Mouse (Mus musculus): ENCODE measurements at regions not wholly inside any gene's neighbourhood (a gene's known extent, or its start where the extent isn't known, plus 50 kb on each side); places are given as distances from the start of the nearest gene placed in this dataset.
"Not testable (repeated sequence)": the region's sequence is repeated elsewhere in the genome, so short reads cannot be mapped to it uniquely, and the experiment has no call there.

DNA sequence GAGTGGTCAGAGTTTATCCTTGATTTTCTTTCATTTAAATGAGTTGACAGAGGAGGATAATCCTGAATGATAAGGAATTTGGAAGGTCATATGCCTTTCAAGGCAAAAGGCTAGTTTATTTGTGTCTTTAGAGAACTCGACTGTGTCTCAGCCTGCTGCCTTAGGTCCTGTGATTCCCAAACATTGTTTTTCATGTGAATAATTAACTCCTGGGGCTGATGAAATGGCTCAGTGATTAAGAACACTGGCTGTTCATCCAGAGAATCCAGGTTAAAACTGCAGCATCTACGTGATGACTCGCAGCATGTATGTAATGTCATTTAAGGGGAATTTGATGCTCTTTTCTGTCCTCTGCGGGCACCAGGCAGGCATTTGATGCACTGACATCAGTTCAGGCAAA is 1004.2 kb downstream of the Adgrl3 start:
- no peak for ATAC-seq (ENCODE audit: low read depth)
- WGBS = 30% methylated on average over 4 of the region's 4 CpGs
- no peak overlapping the region for H3K9ac ChIP-seq
- no peak overlapping the region for H3K27ac ChIP-seq (replicated peaks)
- H3K27me3 ChIP-seq = no peaks in the 10 kb centered on the region
- H3K36me3 ChIP-seq = no peaks in the 10 kb centered on the region
- peaks cover 8% of the 10 kb centered on the region; the same call in 1 of the 2 replicates for H3K4me1 ChIP-seq (replicated peaks)
- H3K9me3 ChIP-seq = no peaks in the 10 kb centered on the region
- H3K4me3 ChIP-seq = no peak overlapping the region
- H3K4me2 ChIP-seq = no peak overlapping the region

DNA sequence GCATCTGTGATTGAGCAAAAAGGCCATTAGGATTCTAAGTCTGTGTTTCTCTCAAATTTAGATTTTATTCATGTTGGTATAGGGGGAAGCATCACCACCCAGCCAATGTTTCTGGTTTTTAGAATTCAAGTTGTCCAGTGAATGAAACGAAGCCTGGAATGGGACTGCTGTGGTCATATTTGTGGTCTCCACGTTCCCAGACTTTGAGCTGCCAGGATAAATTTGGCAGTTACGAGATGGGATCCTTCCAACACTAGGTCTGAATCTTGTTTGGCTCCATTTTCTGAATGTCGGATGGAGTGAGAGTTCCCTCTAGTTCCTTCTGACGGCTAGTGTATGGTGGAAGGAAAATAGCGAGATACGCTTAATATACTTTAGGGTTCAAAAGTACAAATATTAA is 1014.8 kb downstream of the Adgrl3 start:
- Histone ChIP-seq H3K27me3 (no peaks in the 10 kb centered on the region), H3K9ac (no peak overlapping the region), H3K27ac (replicated peaks) (no peak overlapping the region), H3K4me1 (replicated peaks) (no peaks in the 10 kb centered on the region), H3K36me3 (no peaks in the 10 kb centered on the region), H3K9me3 (no peaks in the 10 kb centered on the region), H3K4me3 (no peak overlapping the region), H3K4me2 (no peak overlapping the region)
- ATAC-seq (ENCODE audit: low read depth) = no peak
- WGBS = 96% methylated on average over 7 of the region's 7 CpGs

DNA sequence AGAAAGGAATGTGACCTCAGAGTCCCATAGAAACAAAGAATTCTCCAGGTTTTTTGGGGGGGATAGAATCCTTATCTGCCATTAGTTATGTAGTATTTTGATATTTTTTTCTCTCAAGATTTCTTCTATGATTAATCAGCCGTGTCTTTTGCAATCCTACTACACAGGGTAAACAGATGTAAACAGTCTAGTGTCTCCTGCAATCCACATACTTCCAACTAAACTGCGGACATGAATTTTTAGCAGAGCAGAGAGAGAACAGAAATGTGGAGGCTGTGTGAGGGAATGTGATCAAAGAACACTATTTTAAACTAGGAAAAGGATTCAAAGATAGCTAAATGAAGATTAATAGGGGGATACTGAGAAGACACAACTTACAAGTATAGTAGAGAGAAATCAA is 1026.2 kb downstream of the Adgrl3 start:
- Histone ChIP-seq H3K4me1 (replicated peaks) (no peaks in the 10 kb centered on the region), H3K4me2 (no peak overlapping the region), H3K9ac (no peak overlapping the region), H3K4me3 (no peak overlapping the region), H3K27me3 (no peaks in the 10 kb centered on the region), H3K9me3 (no peaks in the 10 kb centered on the region), H3K27ac (replicated peaks) (no peak overlapping the region), H3K36me3 (no peaks in the 10 kb centered on the region)
- ATAC-seq (ENCODE audit: low read depth) = no peak
- WGBS = 86% methylated on average over 2 of the region's 2 CpGs

DNA sequence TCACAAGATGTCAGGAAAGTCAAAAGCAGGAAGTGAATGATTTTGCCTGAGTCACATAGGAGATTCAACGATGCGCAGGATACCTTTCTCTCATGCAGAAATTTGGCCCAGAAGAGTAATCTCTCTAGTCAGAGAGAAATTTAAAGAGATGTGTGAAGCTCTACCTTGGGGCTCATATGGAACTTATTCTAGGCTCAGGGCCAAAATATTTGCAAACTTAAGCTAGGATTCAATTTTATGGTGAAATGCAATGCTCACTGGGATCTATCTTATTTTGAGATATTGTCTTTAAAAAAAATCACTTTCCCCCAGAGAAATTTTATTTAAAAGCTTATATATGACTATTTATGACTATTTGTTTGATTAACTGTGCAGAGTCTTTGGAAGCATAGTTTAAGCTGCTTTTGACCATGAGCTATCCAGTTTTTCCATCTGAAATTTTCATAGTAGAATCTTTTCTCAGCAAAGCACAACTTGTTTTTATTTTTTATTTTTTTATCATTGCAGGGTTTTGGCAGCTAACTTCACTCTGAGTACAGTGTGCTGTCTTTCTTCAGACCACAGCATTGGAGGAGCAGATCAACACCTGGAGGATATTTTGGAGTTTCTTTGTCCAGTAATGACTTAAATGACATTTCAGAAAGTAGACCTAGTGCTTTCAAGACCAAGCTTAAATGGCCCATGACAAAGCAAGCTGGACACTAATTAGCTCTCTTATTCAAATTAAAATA is 1039.3 kb downstream of the Adgrl3 start:
- H3K9me3 ChIP-seq = peaks cover 9% of the 10 kb centered on the region; the same call in 1 of the 2 replicates
- H3K4me3 ChIP-seq = no peak overlapping the region
- no peaks in the 10 kb centered on the region for H3K27me3 ChIP-seq
- no peaks in the 10 kb centered on the region for H3K36me3 ChIP-seq
- no peak for ATAC-seq (ENCODE audit: low read depth)
- WGBS = 86% methylated on average over 2 of the region's 2 CpGs
- H3K4me2 ChIP-seq = no peak overlapping the region
- H3K4me1 ChIP-seq (replicated peaks) = no peaks in the 10 kb centered on the region
- no peak overlapping the region for H3K9ac ChIP-seq
- no peak overlapping the region for H3K27ac ChIP-seq (replicated peaks)

DNA sequence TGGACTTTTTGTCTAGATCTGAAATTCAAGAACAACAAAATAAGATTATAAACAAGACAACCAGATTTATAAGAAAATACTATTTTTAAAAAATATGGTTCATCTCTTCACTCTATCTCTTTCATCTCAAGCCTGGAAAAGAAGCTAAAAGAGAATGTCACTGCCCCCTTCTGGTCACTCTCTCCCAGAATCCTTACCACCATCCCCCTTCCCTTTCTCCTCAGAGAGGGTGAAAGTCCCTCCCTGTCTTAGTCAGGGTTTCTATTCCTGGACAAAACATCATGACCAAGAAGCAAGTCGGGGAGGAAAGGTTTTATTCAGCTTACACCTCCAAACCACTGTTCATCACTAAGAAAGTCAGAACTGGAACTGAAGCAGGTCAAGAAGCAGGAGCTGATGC is 1040.7 kb downstream of the Adgrl3 start:
- Histone ChIP-seq H3K4me1 (replicated peaks) (no peaks in the 10 kb centered on the region), H3K9me3 (peaks cover 9% of the 10 kb centered on the region; the same call in 1 of the 2 replicates), H3K9ac (no peak overlapping the region), H3K4me3 (no peak overlapping the region), H3K27me3 (no peaks in the 10 kb centered on the region), H3K4me2 (no peak overlapping the region), H3K27ac (replicated peaks) (no peak overlapping the region), H3K36me3 (no peaks in the 10 kb centered on the region)
- 48% methylated on average over 1 of the region's 1 CpGs for WGBS
- no peak for ATAC-seq (ENCODE audit: low read depth)

DNA sequence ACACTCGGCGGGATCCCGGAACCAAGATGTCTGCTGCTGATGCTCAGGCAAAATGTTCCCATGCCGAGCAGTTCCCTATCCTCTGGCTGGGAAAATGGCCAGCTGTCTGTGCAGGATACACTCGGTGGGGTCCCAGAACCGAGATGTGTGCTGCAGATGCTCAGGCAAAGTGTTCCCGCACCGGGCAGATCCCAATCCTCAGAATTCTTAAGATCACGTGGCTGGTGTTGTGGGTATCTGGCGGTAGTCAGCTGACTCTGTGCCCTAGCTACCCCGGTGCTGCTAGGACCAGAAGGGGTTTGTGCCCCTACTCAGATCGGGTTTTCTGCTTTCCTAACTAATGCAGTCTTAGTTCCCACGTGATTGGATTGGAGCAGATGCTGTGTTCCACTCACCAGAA is 1049.3 kb downstream of the Adgrl3 start:
- not testable (repeated sequence) for H3K9ac ChIP-seq; ATAC-seq (ENCODE audit: low read depth)
- 87% methylated on average over 13 of the region's 13 CpGs for WGBS

DNA sequence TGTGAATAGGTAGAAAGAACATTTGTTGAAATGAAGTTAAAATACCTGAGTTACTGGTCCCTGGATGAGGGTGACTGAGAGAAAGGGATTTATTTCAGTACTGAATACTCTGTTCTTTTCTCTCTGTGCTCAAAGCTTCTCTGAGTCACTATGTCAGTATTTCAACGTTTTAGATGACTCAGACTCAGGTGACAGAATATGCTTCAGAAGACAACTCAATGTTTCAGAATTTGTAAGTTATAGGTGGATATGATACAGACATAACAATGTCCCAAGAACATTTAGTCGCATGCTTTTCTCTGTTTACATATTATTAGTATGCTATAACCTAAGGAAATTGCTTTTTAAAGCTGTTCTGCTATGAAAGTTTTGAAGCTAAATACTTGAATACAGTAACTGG is 1069.5 kb downstream of the Adgrl3 start:
- no peaks in the 10 kb centered on the region for H3K27me3 ChIP-seq
- 82% methylated on average over 2 of the region's 2 CpGs for WGBS
- H3K27ac ChIP-seq (replicated peaks) = no peak overlapping the region
- H3K4me2 ChIP-seq = no peak overlapping the region
- ATAC-seq (ENCODE audit: low read depth) = no peak
- H3K9me3 ChIP-seq = no peaks in the 10 kb centered on the region
- no peaks in the 10 kb centered on the region for H3K4me1 ChIP-seq (replicated peaks)
- H3K9ac ChIP-seq = no peak overlapping the region
- no peak overlapping the region for H3K4me3 ChIP-seq
- no peaks in the 10 kb centered on the region for H3K36me3 ChIP-seq

More for the DNA sequence above, 1049.3 kb downstream of the Adgrl3 start:
- H3K4me1 ChIP-seq (replicated peaks); H3K36me3 ChIP-seq; H3K4me2 ChIP-seq; H3K27me3 ChIP-seq; H3K27ac ChIP-seq (replicated peaks); H3K9me3 ChIP-seq; H3K4me3 ChIP-seq: not testable (repeated sequence)

DNA sequence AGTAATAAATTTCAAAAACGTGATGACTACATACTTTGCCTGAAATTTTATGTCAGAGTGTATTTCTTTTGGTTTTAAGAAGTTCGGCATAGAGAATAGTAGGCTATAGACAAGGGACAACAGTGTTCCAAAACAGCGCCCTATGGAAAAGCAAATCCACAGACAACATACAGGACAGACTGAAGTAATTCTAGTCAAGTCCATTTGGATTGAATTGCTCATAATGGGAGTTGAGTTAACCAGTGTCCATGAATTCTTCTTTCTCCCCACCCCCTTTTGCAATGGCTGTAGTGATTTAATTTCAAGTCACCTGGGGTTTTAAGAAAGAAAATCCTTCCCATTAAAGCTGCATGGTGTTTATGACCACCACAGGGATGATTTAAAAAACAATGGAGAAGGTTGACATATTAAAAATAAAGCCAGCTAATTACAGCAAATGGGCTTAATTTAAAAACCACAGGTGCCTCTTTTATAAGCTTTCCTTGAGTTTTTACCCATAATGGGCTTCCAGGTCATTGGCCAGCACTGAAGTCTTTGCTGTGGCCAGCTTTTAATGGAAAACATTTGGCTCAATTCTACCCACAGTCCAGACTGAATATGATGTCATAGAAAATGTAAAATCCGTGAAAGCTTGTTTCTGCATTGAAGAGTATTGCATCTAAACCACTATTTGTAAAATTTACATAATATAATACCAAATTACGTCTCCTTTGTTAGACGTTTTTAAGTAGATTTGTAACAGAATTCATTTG is 1083.3 kb downstream of the Adgrl3 start:
- H3K4me3 ChIP-seq = no peak overlapping the region
- H3K4me1 ChIP-seq (replicated peaks) = no peaks in the 10 kb centered on the region
- no peak overlapping the region for H3K27ac ChIP-seq (replicated peaks)
- H3K9ac ChIP-seq = no peak overlapping the region
- no peak for ATAC-seq (ENCODE audit: low read depth)
- no peaks in the 10 kb centered on the region for H3K36me3 ChIP-seq
- 88% methylated on average over 6 of the region's 6 CpGs for WGBS
- no peaks in the 10 kb centered on the region for H3K27me3 ChIP-seq
- H3K4me2 ChIP-seq = no peak overlapping the region
- H3K9me3 ChIP-seq = no peaks in the 10 kb centered on the region

DNA sequence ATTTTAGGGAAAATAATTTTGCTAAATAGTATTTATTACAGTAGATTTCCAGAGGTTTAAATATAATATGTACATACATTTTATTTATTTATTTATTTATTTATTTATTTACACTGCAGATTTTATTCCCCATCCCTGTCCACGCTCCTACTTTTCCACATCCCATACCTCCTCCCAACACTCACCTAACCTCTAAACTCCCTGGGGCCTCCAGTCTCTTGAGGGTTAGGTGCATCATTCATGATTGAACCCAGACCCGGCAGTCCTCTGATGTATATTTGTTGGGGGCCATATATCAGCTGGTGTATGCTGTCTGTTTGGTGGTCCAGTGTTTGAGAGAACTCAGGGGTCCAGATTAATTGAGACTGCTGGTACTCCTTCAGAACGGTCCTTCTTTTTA is 1083.9 kb downstream of the Adgrl3 start:
- H3K27me3 ChIP-seq = no peaks in the 10 kb centered on the region
- H3K4me1 ChIP-seq (replicated peaks) = no peaks in the 10 kb centered on the region
- H3K27ac ChIP-seq (replicated peaks) = no peak overlapping the region
- H3K9me3 ChIP-seq = no peaks in the 10 kb centered on the region
- WGBS = 84% methylated on average over 3 of the region's 3 CpGs
- no peak overlapping the region for H3K9ac ChIP-seq
- H3K4me2 ChIP-seq = no peak overlapping the region
- no peak for ATAC-seq (ENCODE audit: low read depth)
- H3K36me3 ChIP-seq = no peaks in the 10 kb centered on the region
- no peak overlapping the region for H3K4me3 ChIP-seq

DNA sequence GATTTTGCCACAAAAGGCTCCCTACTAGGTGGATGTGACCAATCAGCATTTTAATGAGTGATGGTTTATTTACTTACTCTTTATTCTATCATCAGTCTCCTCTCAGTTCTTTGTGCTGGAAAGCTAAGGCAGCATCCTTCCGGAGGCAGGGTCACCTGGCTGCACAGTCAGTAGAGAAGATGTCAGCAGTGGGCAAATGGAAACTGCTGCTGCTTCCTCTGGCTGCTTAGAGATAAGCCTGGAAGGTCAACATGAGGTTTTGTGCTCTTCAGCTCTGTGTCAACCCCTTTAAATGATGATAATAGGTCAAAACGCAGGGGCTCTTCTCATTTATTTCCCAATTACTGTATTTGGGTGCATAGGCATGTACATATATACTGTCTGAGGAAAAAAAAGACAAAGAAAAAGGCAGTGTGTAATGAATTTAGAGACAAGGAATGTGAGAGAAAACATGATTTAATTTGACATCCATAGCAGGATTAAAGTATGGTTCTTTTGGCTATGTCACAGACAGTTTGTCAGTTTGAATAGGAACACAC is 1106.1 kb downstream of the Adgrl3 start:
- Histone ChIP-seq H3K4me3 (no peak overlapping the region), H3K27ac (replicated peaks) (no peak overlapping the region), H3K4me1 (replicated peaks) (no peaks in the 10 kb centered on the region), H3K27me3 (no peaks in the 10 kb centered on the region), H3K36me3 (no peaks in the 10 kb centered on the region), H3K4me2 (no peak overlapping the region), H3K9ac (no peak overlapping the region), H3K9me3 (no peaks in the 10 kb centered on the region)
- WGBS = 64% methylated on average over 2 of the region's 2 CpGs
- ATAC-seq (ENCODE audit: low read depth) = no peak

DNA sequence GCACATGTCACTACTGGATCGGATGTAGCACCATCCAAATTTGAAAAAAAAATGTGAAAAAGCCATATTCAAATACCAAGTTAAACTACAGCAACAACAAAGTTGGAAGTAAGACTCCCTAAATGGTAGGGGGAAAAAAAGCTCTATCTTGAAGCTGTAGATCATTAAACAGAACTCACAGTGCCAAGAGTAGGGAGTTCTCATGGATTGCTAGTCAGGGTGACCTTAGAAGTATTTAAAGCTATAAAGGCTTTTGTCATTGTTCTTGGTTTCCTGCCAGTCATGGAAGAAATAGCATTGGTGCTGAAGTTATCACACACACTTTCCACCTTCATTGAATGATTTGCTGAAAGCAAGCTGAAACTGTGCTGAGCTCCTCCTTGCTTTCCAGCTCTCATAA is 1122.1 kb downstream of the Adgrl3 start:
- H3K4me1 ChIP-seq (replicated peaks) = no peaks in the 10 kb centered on the region
- H3K27me3 ChIP-seq = no peaks in the 10 kb centered on the region
- H3K4me3 ChIP-seq = no peak overlapping the region
- no peaks in the 10 kb centered on the region for H3K36me3 ChIP-seq
- WGBS = 91% methylated on average over 1 of the region's 1 CpGs
- H3K4me2 ChIP-seq = no peak overlapping the region
- H3K9me3 ChIP-seq = no peaks in the 10 kb centered on the region
- H3K27ac ChIP-seq (replicated peaks) = no peak overlapping the region
- ATAC-seq (ENCODE audit: low read depth) = no peak
- H3K9ac ChIP-seq = no peak overlapping the region

All from neural tube, embryonic 13.5 days (tissue).